Mouse (Mus musculus) gonadal fat pad, adult 2 months (tissue): ENCODE data around the gene Zfp933. TPM values are rescaled to one million over a fixed set of nuclear protein-coding genes. Genes with fewer than 3 reads are reported as not detected.
"Not testable (repeated sequence)": the region's sequence is repeated elsewhere in the genome, so short reads cannot be mapped to it uniquely, and the experiment has no call there.

Experiments
- DNase-seq: peaks from one replicate; pipeline ENCODE4 v3.0.0-alpha.2; 2012; ENCODE audit warnings: low read depth
- polyA plus RNA-seq: library from polyadenylated mRNA; depleted of rRNA; stranded (reverse); fragments of >200 nt; gene quantifications from 2 replicates; pipeline ENCODE4 v1.2.3, GENCODE M21; 2012; rRNA removed

Zfp933 gene
- polyA plus RNA-seq: 1.7 and 1.8 TPM in 2 replicates

GRCm38 (mm10) chr4:147847614-147848583 is at the start of gene Zfp933:
Gene Zfp933 (minus strand): TSS chr4:147848366.
- peak; percentile 67 for DNase-seq

GRCm38 (mm10) chr4:147897348-147897747 is 49.2 kb upstream of the Zfp933 start:
- no peak for DNase-seq

GRCm38 (mm10) chr4:147896411-147896810 is 48.2 kb upstream of the Zfp933 start:
- DNase-seq: no peak

DNA sequence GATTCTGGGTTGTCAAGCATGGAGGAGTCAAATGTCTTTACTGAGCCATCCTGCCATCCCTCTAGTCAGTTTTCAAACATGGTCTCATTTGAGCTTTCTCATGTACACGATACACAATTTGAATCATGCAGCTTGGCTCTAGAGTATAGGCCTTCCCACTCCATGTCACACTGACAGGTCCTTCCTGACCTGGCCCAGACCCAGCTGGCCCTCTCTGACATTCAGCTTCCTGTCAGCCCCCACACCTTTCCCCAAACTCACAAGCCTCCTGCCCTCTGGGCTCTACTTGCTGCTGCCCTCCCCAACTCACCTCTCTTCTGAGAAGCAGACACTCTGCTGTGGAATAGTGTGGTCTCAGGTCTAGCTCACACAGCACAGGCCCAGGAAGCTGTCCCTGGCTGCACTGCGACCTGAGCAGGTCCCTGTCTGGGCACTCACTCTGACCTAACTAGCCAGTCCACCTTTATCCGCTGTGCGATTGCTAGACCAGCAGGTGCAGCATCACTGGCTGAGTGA is 47.7 kb upstream of the Zfp933 start:
- no peak for DNase-seq

DNA sequence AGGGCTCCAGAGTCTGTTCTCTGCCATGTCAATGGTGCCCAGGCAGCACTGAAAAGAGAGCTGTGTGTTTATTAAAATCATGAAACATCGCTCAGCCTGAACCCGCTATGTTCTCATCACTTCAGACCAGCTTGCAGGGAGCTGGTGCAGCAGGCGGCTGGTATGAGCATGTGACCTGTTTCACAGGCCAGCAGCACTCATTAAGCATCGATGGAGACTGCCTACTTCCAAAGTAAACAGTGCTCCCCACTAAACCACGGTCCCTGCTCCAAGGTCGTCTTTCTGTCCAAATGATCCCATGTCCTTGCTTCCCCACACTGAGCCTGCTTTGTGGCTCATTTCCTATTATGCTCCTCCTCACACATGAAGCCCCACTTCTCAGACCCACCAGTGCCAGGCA is 42.2 kb upstream of the Zfp933 start:
- DNase-seq: no peak

DNA sequence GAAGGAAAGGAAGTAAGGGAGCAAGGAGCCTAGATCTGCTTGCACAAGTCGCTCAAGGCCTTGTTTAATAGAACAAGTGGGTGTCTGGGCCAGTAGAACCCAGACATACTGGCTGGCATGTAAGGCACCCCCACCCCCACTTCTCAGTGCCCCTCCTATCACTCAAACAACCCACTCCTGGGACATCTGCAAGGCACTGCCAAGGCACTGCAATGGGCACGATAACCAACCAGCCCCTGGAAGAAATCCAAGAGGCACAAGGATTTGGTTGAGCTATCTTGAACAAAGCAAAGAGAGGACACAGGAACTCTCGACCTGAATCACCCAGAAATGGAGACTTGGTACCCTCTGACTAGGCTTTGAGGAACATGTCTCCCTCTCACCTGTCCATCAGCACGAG is 40.1 kb upstream of the Zfp933 start:
- no peak for DNase-seq

- DNase-seq: no peak
These were observed 39.1 kb upstream of the Zfp933 start for GRCm38 (mm10) chr4:147887277-147887676.

- no peak for DNase-seq
These were observed 38.0 kb upstream of the Zfp933 start for GRCm38 (mm10) chr4:147886158-147886557.

- DNase-seq: no peak
These were observed 36.0 kb upstream of the Zfp933 start for GRCm38 (mm10) chr4:147884138-147884537.

GRCm38 (mm10) chr4:147883041-147883440 is 34.9 kb upstream of the Zfp933 start:
- DNase-seq: no peak

DNA sequence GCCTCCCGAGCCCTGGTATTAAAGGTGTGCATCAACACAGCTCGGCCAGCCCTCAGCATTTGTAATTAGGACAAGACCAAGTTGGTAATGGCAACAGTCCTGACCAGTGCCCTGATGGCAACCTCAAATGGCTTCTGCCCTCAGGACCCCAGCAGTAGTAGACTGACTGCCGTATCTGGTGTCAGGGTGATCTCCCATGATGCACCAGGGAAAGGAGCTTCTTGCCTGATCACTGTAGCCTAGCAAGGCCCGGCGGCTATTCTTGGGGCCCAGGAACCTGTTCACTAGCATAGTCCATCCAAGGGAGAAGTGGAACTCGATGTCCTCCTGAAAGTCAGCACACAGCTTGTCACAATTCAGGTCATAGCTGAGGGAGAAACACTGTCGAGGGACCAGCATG is 33.6 kb upstream of the Zfp933 start:
- DNase-seq: no peak

DNA sequence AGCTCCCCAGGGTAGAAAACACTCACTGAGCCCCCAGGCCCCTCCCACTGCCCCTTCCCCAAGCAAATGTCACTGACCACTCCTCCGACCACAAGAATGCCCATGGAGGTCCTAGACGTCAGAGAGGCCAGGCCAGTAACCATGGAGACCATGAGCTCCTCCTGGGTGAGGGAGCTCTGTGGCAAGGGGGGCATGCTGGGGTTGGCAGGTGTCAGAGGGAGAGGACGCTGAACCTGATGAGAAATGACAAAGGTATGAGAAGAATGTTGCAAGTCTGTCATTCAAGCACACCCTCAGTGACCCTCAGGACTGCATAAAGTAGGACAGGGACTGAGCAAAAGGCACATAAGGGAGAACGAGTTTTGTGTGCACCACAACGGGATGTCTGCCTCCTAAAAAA is 31.7 kb upstream of the Zfp933 start:
- DNase-seq: no peak

DNA sequence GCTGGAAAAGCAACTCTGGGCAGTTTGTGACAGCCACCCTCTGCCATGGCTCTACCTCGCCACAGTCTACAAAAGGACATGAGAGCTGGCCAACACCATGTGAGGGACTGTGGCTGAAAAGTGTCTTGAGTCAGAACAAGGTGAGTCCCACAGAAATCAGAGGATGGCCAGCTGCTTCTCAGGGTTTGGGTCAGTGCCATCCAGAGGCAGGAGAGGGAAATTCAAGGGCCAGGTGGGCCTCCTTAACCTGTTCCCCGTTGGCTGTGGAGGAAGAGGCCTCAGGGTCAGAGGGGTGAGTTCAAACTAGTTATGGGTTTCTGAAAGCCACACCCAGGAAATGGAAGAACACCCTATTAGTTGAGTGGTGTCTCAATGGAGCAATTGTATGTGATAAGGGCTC is 31.3 kb upstream of the Zfp933 start:
- no peak for DNase-seq

- no peak for DNase-seq
These were observed 30.4 kb upstream of the Zfp933 start for GRCm38 (mm10) chr4:147878537-147878936.

GRCm38 (mm10) chr4:147875852-147876575 is 27.8 kb upstream of the Zfp933 start:
- no peak for DNase-seq

DNA sequence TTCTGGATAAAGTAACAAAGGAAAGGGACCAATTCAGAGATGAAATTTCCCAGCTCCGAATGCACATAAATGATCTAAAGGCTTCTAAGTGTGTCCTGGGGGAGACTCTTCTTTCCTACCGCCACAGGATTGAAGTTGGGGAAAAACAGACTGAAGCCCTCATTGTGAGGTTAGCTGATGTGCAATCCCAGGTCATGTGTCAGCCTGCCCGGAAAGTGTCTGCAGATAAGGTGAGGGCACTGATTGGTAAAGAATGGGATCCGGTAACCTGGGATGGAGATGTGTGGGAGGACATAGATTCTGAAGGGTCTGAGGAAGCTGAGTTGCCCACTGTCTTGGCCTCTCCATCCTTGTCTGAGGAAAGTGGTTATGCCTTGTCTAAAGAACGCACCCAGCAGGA is 21.1 kb upstream of the Zfp933 start:
- no peak for DNase-seq

DNA sequence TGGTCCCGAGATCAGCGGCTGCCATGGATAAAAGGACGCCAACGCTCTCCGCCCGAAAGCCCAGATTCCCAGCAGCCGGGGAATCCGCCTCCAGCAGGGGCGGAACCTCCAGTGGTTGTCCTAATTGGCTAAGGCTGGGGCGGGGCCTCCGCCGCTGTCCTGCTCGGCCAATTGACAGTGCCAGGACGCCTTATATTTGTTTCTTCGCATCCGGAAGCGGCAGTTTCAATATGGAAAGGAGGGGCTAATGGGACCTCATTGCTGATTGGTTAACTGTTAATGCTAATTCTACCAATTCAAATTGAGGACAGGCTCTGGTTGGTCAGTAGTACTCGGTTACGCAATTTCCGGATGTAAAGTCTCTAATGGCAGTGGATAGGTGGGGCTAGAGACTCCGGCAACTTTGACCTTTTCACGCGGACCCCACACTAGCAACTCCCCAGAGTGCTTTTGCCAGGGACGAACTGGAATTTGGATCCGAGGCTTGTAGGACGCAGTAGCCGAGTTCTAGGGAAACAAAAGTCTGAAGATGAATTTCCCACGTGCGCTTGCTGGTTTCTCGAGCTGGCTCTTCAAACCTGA is 20.4 kb upstream of the Zfp933 start, which contains the start of the genes Miip and Fv1:
Gene Miip, minus strand, starts transcription at position 367 of the 582 bp plus-strand sequence.
Gene Fv1, plus strand, starts transcription at position 530 of the 582 bp plus-strand sequence.
- DNase-seq: peak; percentile 98

- DNase-seq: no peak
These were observed 19.6 kb upstream of the Zfp933 start for GRCm38 (mm10) chr4:147867563-147868449.

GRCm38 (mm10) chr4:147866793-147867192 is 18.6 kb upstream of the Zfp933 start:
- DNase-seq: not testable (repeated sequence)

DNA sequence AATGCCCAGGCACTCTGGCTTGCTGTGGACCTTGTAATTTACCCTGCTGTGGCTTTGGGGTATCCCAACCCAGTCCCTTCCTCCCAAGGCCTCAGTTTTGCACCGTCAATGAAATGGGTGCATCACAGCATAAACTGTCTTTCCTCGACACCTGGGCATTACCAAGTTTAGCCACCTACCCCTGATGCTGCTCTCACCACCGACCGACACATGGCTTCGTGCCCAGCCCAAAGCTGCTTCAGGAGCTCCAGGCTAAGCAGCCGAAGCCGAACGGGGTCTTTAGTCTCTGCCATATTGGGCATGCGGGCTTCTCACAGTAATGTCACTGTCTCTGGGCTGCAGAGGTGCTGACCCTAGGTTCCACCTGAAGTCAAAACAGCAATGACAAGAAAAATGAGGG is 17.9 kb upstream of the Zfp933 start:
- no peak for DNase-seq

- DNase-seq: no peak
These were observed 17.5 kb upstream of the Zfp933 start for GRCm38 (mm10) chr4:147865651-147866050.
